Mouse (Mus musculus) ES-Bruce4 (cell line): Measurements from ENCODE around the gene Gcgr. TPM values are rescaled to one million over a fixed set of nuclear protein-coding genes. Genes with fewer than 3 reads are reported as not detected.

Experiments
- H3K27ac ChIP-seq: 2 replicates; pipeline ENCODE4 v1.5.1; 2012; ENCODE audit warnings: low read length, inconsistent platforms; ENCODE audit not compliant: insufficient read depth
- H3K27me3 ChIP-seq: 2 replicates; pipeline ENCODE4 v1.6.1; 2012; ENCODE audit warnings: mild to moderate bottlenecking, low read length, inconsistent platforms; ENCODE audit not compliant: control insufficient read depth, poor library complexity, insufficient read depth, severe bottlenecking
- H3K36me3 ChIP-seq: 2 replicates; pipeline ENCODE4 v1.6.1; 2012; ENCODE audit warnings: inconsistent platforms, mild to moderate bottlenecking, low read length, moderate library complexity; ENCODE audit not compliant: control insufficient read depth, poor library complexity, insufficient read depth, severe bottlenecking
- H3K4me1 ChIP-seq: one replicate; pipeline ENCODE4 v1.8.1; 2011; ENCODE audit warnings: low read length; ENCODE audit not compliant: control insufficient read depth, insufficient read depth
- H3K4me3 ChIP-seq: 2 replicates; pipeline ENCODE4 v1.5.1; 2011; ENCODE audit warnings: low read depth, mild to moderate bottlenecking, low read length
- H3K9ac ChIP-seq: 2 replicates; pipeline ENCODE4 v1.6.1; 2012; ENCODE audit warnings: low read depth, mild to moderate bottlenecking, inconsistent platforms; ENCODE audit not compliant: poor library complexity, severe bottlenecking
- H3K9me3 ChIP-seq: replicated peaks from 2 replicates; pipeline ENCODE4 v1.6.1; 2012; ENCODE audit warnings: mild to moderate bottlenecking, low read length, inconsistent platforms; ENCODE audit not compliant: control insufficient read depth, poor library complexity, insufficient read depth, severe bottlenecking
- CTCF ChIP-seq: IDR thresholded peaks from one replicate; pipeline ENCODE4 v1.8.1; 2011; ENCODE audit warnings: low read depth, low read length
- EP300 ChIP-seq: IDR thresholded peaks from 2 replicates; pipeline ENCODE4 v1.6.1; 2011; ENCODE audit warnings: low read depth, low read length; ENCODE audit not compliant: insufficient read depth
- POLR2A ChIP-seq: IDR thresholded peaks from one replicate; pipeline ENCODE4 v1.8.1; 2011; ENCODE audit warnings: low read length; ENCODE audit not compliant: insufficient read depth
- polyA plus RNA-seq: library from polyadenylated mRNA; stranded (reverse); fragments of >200 nt; gene quantifications from 2 replicates; pipeline ENCODE4 v1.2.4, GENCODE M21; 2011; ENCODE audit warnings: low read depth; ENCODE audit not compliant: missing spikeins, insufficient read depth, insufficient read length

The Gcgr gene
- polyA plus RNA-seq, 1 experiment, result not detected

- H3K36me3 ChIP-seq, result 0 out of 2 replicates have a peak, but pooled peaks cover 7% of the 10 kb centered on the region
- H3K4me1 ChIP-seq, result no peaks in the 10 kb centered on the region
- TF ChIP-seq EP300 (no peak), CTCF (no peak)
- H3K9me3 ChIP-seq, result no peaks in the 10 kb centered on the region
- H3K4me3 ChIP-seq, result no peak overlapping the region
- no peaks in the 10 kb centered on the region for H3K27me3 ChIP-seq
- H3K27ac ChIP-seq, result no peak overlapping the region
- no peak overlapping the region for H3K9ac ChIP-seq
Observed at GRCm38 (mm10) chr11:120500357-120500756, 30.1 kb upstream of the Gcgr start.

GRCm38 (mm10) chr11:120501018-120501417 is 29.5 kb upstream of the Gcgr start:
- Histone ChIP-seq H3K9ac (no peak overlapping the region), H3K27ac (no peak overlapping the region), H3K27me3 (no peaks in the 10 kb centered on the region), H3K4me3 (no peak overlapping the region), H3K4me1 (no peaks in the 10 kb centered on the region), H3K36me3 (0 out of 2 replicates have a peak, but pooled peaks cover 3% of the 10 kb centered on the region), H3K9me3 (no peaks in the 10 kb centered on the region)
- TF ChIP-seq EP300 (no peak), POLR2A (no peak), CTCF (no peak)

- H3K27me3 ChIP-seq, result no peaks in the 10 kb centered on the region
- no peaks in the 10 kb centered on the region for H3K9me3 ChIP-seq
- H3K4me3 ChIP-seq, result no peak overlapping the region
- H3K27ac ChIP-seq, result no peak overlapping the region
- H3K9ac ChIP-seq, result no peak overlapping the region
- H3K36me3 ChIP-seq, result 0 out of 2 replicates have a peak, but pooled peaks cover 3% of the 10 kb centered on the region
- TF ChIP-seq POLR2A (no peak), EP300 (no peak), CTCF (no peak)
- H3K4me1 ChIP-seq, result no peaks in the 10 kb centered on the region
Observed at GRCm38 (mm10) chr11:120501701-120502100, 28.8 kb upstream of the Gcgr start.

- no peaks in the 10 kb centered on the region for H3K4me1 ChIP-seq
- no peaks in the 10 kb centered on the region for H3K36me3 ChIP-seq
- no peak overlapping the region for H3K9ac ChIP-seq
- no peak for TF ChIP-seq EP300
- TF ChIP-seq POLR2A, result no peak
- TF ChIP-seq CTCF, result no peak
- H3K27ac ChIP-seq, result no peak overlapping the region
- no peak overlapping the region for H3K4me3 ChIP-seq
- no peaks in the 10 kb centered on the region for H3K9me3 ChIP-seq
- H3K27me3 ChIP-seq, result no peaks in the 10 kb centered on the region
Observed at GRCm38 (mm10) chr11:120505661-120506060, 24.8 kb upstream of the Gcgr start.

GRCm38 (mm10) chr11:120506899-120507298 is 23.6 kb upstream of the Gcgr start:
- no peak overlapping the region for H3K9ac ChIP-seq
- TF ChIP-seq POLR2A, result no peak
- TF ChIP-seq CTCF, result peak; percentile 34
- H3K27ac ChIP-seq, result no peak overlapping the region
- no peak overlapping the region for H3K4me3 ChIP-seq
- no peaks in the 10 kb centered on the region for H3K9me3 ChIP-seq
- H3K36me3 ChIP-seq, result no peaks in the 10 kb centered on the region
- H3K4me1 ChIP-seq, result no peaks in the 10 kb centered on the region
- H3K27me3 ChIP-seq, result no peaks in the 10 kb centered on the region

GRCm38 (mm10) chr11:120507611-120508289 is 22.7 kb upstream of the Gcgr start:
- Histone ChIP-seq H3K4me1 (no peaks in the 10 kb centered on the region), H3K9me3 (no peaks in the 10 kb centered on the region), H3K27me3 (no peaks in the 10 kb centered on the region), H3K4me3 (no peak overlapping the region), H3K27ac (no peak overlapping the region), H3K9ac (no peak overlapping the region), H3K36me3 (no peaks in the 10 kb centered on the region)
- no peak for TF ChIP-seq EP300
- no peak for TF ChIP-seq POLR2A
- TF ChIP-seq CTCF, result no peak
